Mouse (Mus musculus) hindbrain, embryonic 15.5 days (tissue): Measurements from ENCODE around the gene Mcm6. TPM values are rescaled to one million over a fixed set of nuclear protein-coding genes. Genes with fewer than 3 reads are reported as not detected.
A peak's percentile ranks its signal among the peaks of the same experiment; 100 is the strongest.

ENCODE experiments used
- ATAC-seq: fragments of 200-750 bp; cut with Nextera tagmentation; 2 replicates; pipeline ENCODE4 v1.8.0; 2017; ENCODE audit warnings: low read depth, moderate number of reproducible peaks, moderate TSS enrichment; ENCODE audit not compliant: low FRiP score
- H3K27ac ChIP-seq: fragments of 300-500 bp; sonication (generic); replicated peaks from 2 replicates; pipeline ENCODE4 v1.5.1; 2015; ENCODE audit warnings: mild to moderate bottlenecking, inconsistent platforms
- H3K27me3 ChIP-seq: fragments of 300-500 bp; sonication (generic); 2 replicates; pipeline ENCODE4 v1.6.1; 2015; ENCODE audit warnings: control low read depth, inconsistent platforms
- H3K36me3 ChIP-seq: fragments of 300-500 bp; sonication (generic); 2 replicates; pipeline ENCODE4 v1.6.1; 2015; ENCODE audit warnings: control low read depth, inconsistent platforms
- H3K4me1 ChIP-seq: fragments of 300-500 bp; sonication (generic); replicated peaks from 2 replicates; pipeline ENCODE4 v1.6.1; 2015; ENCODE audit warnings: control low read depth, inconsistent platforms
- H3K4me2 ChIP-seq: fragments of 300-500 bp; sonication (generic); 2 replicates; pipeline ENCODE4 v1.6.1; 2015; ENCODE audit warnings: moderate library complexity, mild to moderate bottlenecking, inconsistent platforms
- H3K4me3 ChIP-seq: fragments of 300-500 bp; sonication (generic); 2 replicates; pipeline ENCODE4 v1.5.1; 2015; ENCODE audit warnings: mild to moderate bottlenecking, inconsistent platforms
- H3K9ac ChIP-seq: fragments of 300-500 bp; sonication (generic); 2 replicates; pipeline ENCODE4 v1.6.1; 2015; ENCODE audit warnings: inconsistent platforms
- H3K9me3 ChIP-seq: fragments of 300-500 bp; sonication (generic); 2 replicates; pipeline ENCODE4 v1.6.1; 2016; ENCODE audit warnings: control low read depth, inconsistent platforms
- WGBS: fragments of 180-500 bp; shearing (Covaris S2); methylation state at CpG from one replicate; pipeline ENCODE4 v1.1.7; 2015; 5-methylcytosine and 5-hydroxymethylcytosine counted together
- polyA plus RNA-seq: library from polyadenylated mRNA; unstranded; fragments of >200 nt; fragmentation: Nextera tagmentation; extraction: Ambion mirVana; gene quantifications from 2 replicates; pipeline ENCODE4 v1.2.1, GENCODE M21; 2015

Gene Mcm6
- 74.1 and 75.5 TPM in 2 replicates for polyA plus RNA-seq

- H3K4me1 ChIP-seq, result peaks cover 15% of the 10 kb centered on the region
- H3K27ac ChIP-seq, result peak within 1 kb of the TSS; percentile 80
- peak within 1 kb of the TSS; percentile 81 for H3K4me2 ChIP-seq
- H3K36me3 ChIP-seq, result peaks cover 17% of the 10 kb centered on the region; the same call in 1 of the 2 replicates
- peak within 1 kb of the TSS; percentile 77 for H3K9ac ChIP-seq
- WGBS, result 2% methylated on average over 38 of the region's 38 CpGs
- ATAC-seq, result peak; percentile 99
- no peaks in the 10 kb centered on the region for H3K27me3 ChIP-seq
- H3K4me3 ChIP-seq, result peak within 1 kb of the TSS; percentile 98
- no peaks in the 10 kb centered on the region for H3K9me3 ChIP-seq
Measured at GRCm38 (mm10) chr1:128359554-128360376, at the start of gene Mcm6. Gene Mcm6 (minus strand): TSS chr1:128359664.

- 13% methylated on average over 1 of the region's 1 CpGs for WGBS
Measured at GRCm38 (mm10) chr1:128406846-128407245, 47.4 kb upstream of the Mcm6 start.

GRCm38 (mm10) chr1:128405675-128406074 lies 46.2 kb upstream of the Mcm6 start:
- Histone ChIP-seq H3K36me3 (peaks cover 10% of the 10 kb centered on the region; the same call in 1 of the 2 replicates), H3K27ac (peak overlapping the region; percentile 25; the same call in 1 of the 2 replicates), H3K9me3 (no peaks in the 10 kb centered on the region), H3K27me3 (no peaks in the 10 kb centered on the region), H3K9ac (no peak overlapping the region), H3K4me3 (no peak overlapping the region), H3K4me2 (no peak overlapping the region), H3K4me1 (peaks cover 12% of the 10 kb centered on the region; the same call in 1 of the 2 replicates)
- ATAC-seq, result no peak
- WGBS, result 28% methylated on average over 1 of the region's 1 CpGs

More at GRCm38 (mm10) chr1:128406846-128407245, 47.4 kb upstream of the Mcm6 start:
- ATAC-seq, result no peak
- no peaks in the 10 kb centered on the region for H3K9me3 ChIP-seq
- no peaks in the 10 kb centered on the region for H3K27me3 ChIP-seq
- no peak overlapping the region for H3K9ac ChIP-seq
- no peak overlapping the region for H3K4me2 ChIP-seq
- H3K36me3 ChIP-seq, result peaks cover 10% of the 10 kb centered on the region; the same call in 1 of the 2 replicates
- no peak overlapping the region for H3K4me3 ChIP-seq
- no peak overlapping the region for H3K27ac ChIP-seq
- H3K4me1 ChIP-seq, result 0 out of 2 replicates have a peak, but pooled peaks cover 8% of the 10 kb centered on the region

- no peaks in the 10 kb centered on the region for H3K9me3 ChIP-seq
- H3K27me3 ChIP-seq, result no peaks in the 10 kb centered on the region
- H3K27ac ChIP-seq, result peak overlapping the region; percentile 39; the same call in 1 of the 2 replicates
- H3K4me1 ChIP-seq, result peaks cover 13% of the 10 kb centered on the region; the same call in 1 of the 2 replicates
- WGBS, result 14% methylated on average over 2 of the region's 2 CpGs
- no peak overlapping the region for H3K4me3 ChIP-seq
- no peak overlapping the region for H3K9ac ChIP-seq
- peak; percentile 92 for ATAC-seq
- no peak overlapping the region for H3K4me2 ChIP-seq
- H3K36me3 ChIP-seq, result peaks cover 10% of the 10 kb centered on the region; the same call in 1 of the 2 replicates
Measured at GRCm38 (mm10) chr1:128405041-128405481, 45.6 kb upstream of the Mcm6 start.

GRCm38 (mm10) chr1:128400926-128401325 lies 41.5 kb upstream of the Mcm6 start:
- Histone ChIP-seq H3K27ac (peak overlapping the region; percentile 54), H3K4me3 (no peak overlapping the region), H3K4me1 (peaks cover 16% of the 10 kb centered on the region; the same call in 1 of the 2 replicates), H3K9me3 (no peaks in the 10 kb centered on the region), H3K36me3 (peaks cover 10% of the 10 kb centered on the region; the same call in 1 of the 2 replicates), H3K4me2 (no peak overlapping the region), H3K27me3 (no peaks in the 10 kb centered on the region), H3K9ac (no peak overlapping the region)
- ATAC-seq, result no peak
- WGBS, result 12% methylated on average over 2 of the region's 2 CpGs

- H3K4me2 ChIP-seq, result no peak overlapping the region
- WGBS, result 24% methylated on average over 5 of the region's 5 CpGs
- H3K4me1 ChIP-seq, result peaks cover 13% of the 10 kb centered on the region; the same call in 1 of the 2 replicates
- H3K9ac ChIP-seq, result no peak overlapping the region
- peaks cover 10% of the 10 kb centered on the region; the same call in 1 of the 2 replicates for H3K36me3 ChIP-seq
- H3K27ac ChIP-seq, result peak overlapping the region; percentile 54; the same call in 1 of the 2 replicates
- no peak for ATAC-seq
- H3K4me3 ChIP-seq, result no peak overlapping the region
- no peaks in the 10 kb centered on the region for H3K27me3 ChIP-seq
- H3K9me3 ChIP-seq, result no peaks in the 10 kb centered on the region
Measured at GRCm38 (mm10) chr1:128399941-128400915, 40.8 kb upstream of the Mcm6 start.

- H3K4me3 ChIP-seq, result no peak overlapping the region
- H3K9me3 ChIP-seq, result no peaks in the 10 kb centered on the region
- H3K4me1 ChIP-seq, result peaks cover 7% of the 10 kb centered on the region; the same call in 1 of the 2 replicates
- H3K4me2 ChIP-seq, result no peak overlapping the region
- H3K36me3 ChIP-seq, result peaks cover 9% of the 10 kb centered on the region; the same call in 1 of the 2 replicates
- no peaks in the 10 kb centered on the region for H3K27me3 ChIP-seq
- WGBS, result 91% methylated on average over 5 of the region's 5 CpGs
- H3K9ac ChIP-seq, result no peak overlapping the region
- no peak overlapping the region for H3K27ac ChIP-seq
- ATAC-seq, result no peak
Measured at GRCm38 (mm10) chr1:128398738-128399445, 39.4 kb upstream of the Mcm6 start.

GRCm38 (mm10) chr1:128394657-128395056 lies 35.2 kb upstream of the Mcm6 start:
- no peaks in the 10 kb centered on the region for H3K9me3 ChIP-seq
- no peak overlapping the region for H3K4me2 ChIP-seq
- WGBS, result 83% methylated on average over 3 of the region's 3 CpGs
- H3K9ac ChIP-seq, result no peak overlapping the region
- H3K27ac ChIP-seq, result no peak overlapping the region
- H3K4me3 ChIP-seq, result no peak overlapping the region
- no peaks in the 10 kb centered on the region for H3K4me1 ChIP-seq
- peaks cover 7% of the 10 kb centered on the region; the same call in 1 of the 2 replicates for H3K36me3 ChIP-seq
- no peaks in the 10 kb centered on the region for H3K27me3 ChIP-seq
- ATAC-seq, result no peak

GRCm38 (mm10) chr1:128392382-128392781 lies 32.9 kb upstream of the Mcm6 start:
- no peak for ATAC-seq
- Histone ChIP-seq H3K4me1 (no peaks in the 10 kb centered on the region), H3K27ac (no peak overlapping the region), H3K9ac (no peak overlapping the region), H3K4me3 (no peak overlapping the region), H3K9me3 (no peaks in the 10 kb centered on the region), H3K27me3 (no peaks in the 10 kb centered on the region), H3K4me2 (no peak overlapping the region), H3K36me3 (peaks cover 11% of the 10 kb centered on the region; the same call in 1 of the 2 replicates)
- 49% methylated on average over 2 of the region's 2 CpGs for WGBS

GRCm38 (mm10) chr1:128386487-128386886 lies 27.0 kb upstream of the Mcm6 start:
- WGBS, result 96% methylated on average over 7 of the region's 7 CpGs
- Histone ChIP-seq H3K36me3 (peaks cover 11% of the 10 kb centered on the region), H3K9ac (no peak overlapping the region), H3K4me1 (no peaks in the 10 kb centered on the region), H3K27ac (no peak overlapping the region), H3K4me2 (no peak overlapping the region), H3K9me3 (no peaks in the 10 kb centered on the region), H3K27me3 (no peaks in the 10 kb centered on the region), H3K4me3 (no peak overlapping the region)
- no peak for ATAC-seq

GRCm38 (mm10) chr1:128376841-128377240 lies 17.4 kb upstream of the Mcm6 start:
- Histone ChIP-seq H3K4me3 (no peak overlapping the region), H3K4me2 (no peak overlapping the region), H3K27me3 (no peaks in the 10 kb centered on the region), H3K4me1 (no peaks in the 10 kb centered on the region), H3K9me3 (no peaks in the 10 kb centered on the region), H3K9ac (no peak overlapping the region), H3K27ac (no peak overlapping the region), H3K36me3 (peaks cover 10% of the 10 kb centered on the region)
- WGBS, result 73% methylated on average over 4 of the region's 4 CpGs
- ATAC-seq, result no peak
